Mouse (Mus musculus) stomach, embryonic 16.5 days (tissue): ENCODE data around the gene Ppm1e. TPM values are rescaled to one million over a fixed set of nuclear protein-coding genes. Genes with fewer than 3 reads are reported as not detected.
"Not testable (repeated sequence)": the region's sequence is repeated elsewhere in the genome, so short reads cannot be mapped to it uniquely, and the experiment has no call there.

Experiments used
- ATAC-seq: fragments of 200-750 bp; cut with Nextera tagmentation; 2 replicates; pipeline ENCODE4 v1.8.0; 2017; ENCODE audit warnings: moderate number of reproducible peaks, moderate TSS enrichment; ENCODE audit not compliant: insufficient read depth, low FRiP score
- H3K27ac ChIP-seq: fragments of 300-500 bp; sonication (generic); 2 replicates; pipeline ENCODE4 v1.5.1; 2014; ENCODE audit warnings: low read length
- H3K27me3 ChIP-seq: fragments of 300-500 bp; sonication (generic); 2 replicates; pipeline ENCODE4 v1.6.1; 2014; ENCODE audit warnings: low read length, control low read depth, mixed read lengths; ENCODE audit not compliant: control insufficient read depth, insufficient read depth
- H3K36me3 ChIP-seq: fragments of 300-500 bp; sonication (generic); 2 replicates; pipeline ENCODE4 v1.6.1; 2014; ENCODE audit warnings: low read length; ENCODE audit not compliant: control insufficient read depth, insufficient read depth
- H3K4me1 ChIP-seq: fragments of 300-500 bp; sonication (generic); 2 replicates; pipeline ENCODE4 v1.6.1; 2014; ENCODE audit warnings: low read length, control low read depth, mixed read lengths; ENCODE audit not compliant: control insufficient read depth, insufficient read depth
- H3K4me2 ChIP-seq: fragments of 300-500 bp; sonication (generic); 2 replicates; pipeline ENCODE4 v1.6.1; 2014; ENCODE audit warnings: low read depth, low read length, mixed read lengths
- H3K4me3 ChIP-seq: fragments of 300-500 bp; sonication (generic); replicated peaks from 2 replicates; pipeline ENCODE4 v1.5.1; 2014; ENCODE audit warnings: mild to moderate bottlenecking, low read length
- H3K9ac ChIP-seq: fragments of 300-500 bp; sonication (generic); 2 replicates; pipeline ENCODE4 v1.6.1; 2014; ENCODE audit warnings: low read length
- H3K9me3 ChIP-seq: fragments of 300-500 bp; sonication (generic); replicated peaks from 2 replicates; pipeline ENCODE4 v1.6.1; 2016; ENCODE audit warnings: low read length, control low read depth; ENCODE audit not compliant: control insufficient read depth
- WGBS: fragments of 180-500 bp; shearing (Covaris S2); extraction: QIAGEN DNeasy Blood & Tissue Kit; methylation state at CpG from one replicate; pipeline ENCODE4 v1.1.7; 2014; 5-methylcytosine and 5-hydroxymethylcytosine counted together
- polyA plus RNA-seq: library from polyadenylated mRNA; unstranded; fragments of >200 nt; fragmentation: Nextera tagmentation; extraction: Ambion mirVana; gene quantifications from 2 replicates; pipeline ENCODE4 v1.2.1, GENCODE M21; 2015

The Ppm1e gene
- polyA plus RNA-seq, 1 experiment from 2014 or later: 1.9 TPM

DNA sequence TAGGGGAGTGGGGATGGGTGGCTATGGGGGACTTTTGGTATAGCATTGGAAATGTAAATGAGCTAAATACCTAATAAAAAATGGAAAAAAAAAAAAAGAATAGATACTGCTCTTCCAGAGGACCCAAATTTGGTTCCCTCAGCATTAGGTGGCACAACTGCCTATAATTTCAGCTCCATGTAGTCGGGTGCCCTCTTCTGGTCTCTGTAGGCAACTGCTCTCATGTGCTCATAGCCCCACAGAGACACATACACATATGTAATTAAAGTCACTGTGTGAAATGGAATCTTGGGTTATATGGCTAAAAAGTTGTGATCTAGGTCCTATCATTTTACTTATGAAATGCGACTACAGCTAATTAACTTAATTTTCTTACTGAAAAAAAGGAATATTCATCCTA lies 90.0 kb downstream of the Ppm1e start:
- Histone ChIP-seq H3K4me3 (no peak overlapping the region), H3K9ac (no peak overlapping the region), H3K9me3 (no peaks in the 10 kb centered on the region), H3K4me2 (no peak overlapping the region), H3K27ac (no peak overlapping the region), H3K27me3 (no peaks in the 10 kb centered on the region), H3K4me1 (no peaks in the 10 kb centered on the region), H3K36me3 (no peaks in the 10 kb centered on the region)
- 84% methylated on average over 2 of the region's 2 CpGs for WGBS
- no peak for ATAC-seq

DNA sequence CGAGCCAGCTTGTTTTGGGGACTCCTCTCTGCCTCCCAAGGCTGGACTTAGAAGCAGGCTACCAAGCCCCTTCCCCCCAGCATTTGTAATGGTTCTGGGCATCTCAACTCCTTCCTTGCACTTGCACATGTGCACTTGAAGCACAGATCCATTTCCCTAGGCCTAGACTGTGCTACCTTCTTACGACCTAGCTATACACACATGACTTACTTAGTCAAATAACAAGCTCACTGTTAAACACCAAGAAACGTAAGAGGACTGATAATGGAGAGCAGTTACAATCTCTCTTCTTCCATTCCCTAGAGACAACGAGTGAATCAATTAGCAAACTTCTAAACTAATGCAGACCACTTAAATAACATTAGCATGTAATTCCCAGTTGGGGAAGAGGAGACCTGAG lies 92.6 kb downstream of the Ppm1e start:
- Histone ChIP-seq H3K27me3 (no peaks in the 10 kb centered on the region), H3K27ac (no peak overlapping the region), H3K4me2 (no peak overlapping the region), H3K9me3 (no peaks in the 10 kb centered on the region), H3K4me1 (no peaks in the 10 kb centered on the region), H3K9ac (no peak overlapping the region), H3K36me3 (no peaks in the 10 kb centered on the region), H3K4me3 (no peak overlapping the region)
- ATAC-seq: no peak
- WGBS: 53% methylated on average over 4 of the region's 4 CpGs

DNA sequence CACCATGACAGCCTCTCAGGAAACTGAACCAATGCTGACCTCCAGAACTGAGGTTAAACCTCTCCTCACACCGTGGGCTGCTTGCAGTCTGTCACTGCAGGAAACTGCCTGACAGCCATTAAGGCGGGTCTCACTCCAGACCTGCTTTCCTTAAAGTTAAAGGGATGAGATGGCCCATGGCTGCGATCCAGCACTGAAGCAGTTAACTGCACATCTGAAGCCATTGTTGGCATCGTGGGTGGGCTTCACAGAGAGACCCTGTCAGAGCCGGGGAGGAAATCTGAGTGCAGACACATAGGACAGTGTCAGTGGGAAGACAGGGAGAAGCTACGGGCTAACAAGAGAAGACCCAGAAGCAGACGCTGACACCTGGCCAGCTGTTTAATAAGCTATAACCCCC lies 94.9 kb downstream of the Ppm1e start:
- no peaks in the 10 kb centered on the region for H3K4me1 ChIP-seq
- 20% methylated on average over 7 of the region's 7 CpGs for WGBS
- no peak overlapping the region for H3K27ac ChIP-seq
- H3K4me2 ChIP-seq: no peak overlapping the region
- H3K9ac ChIP-seq: no peak overlapping the region
- ATAC-seq: no peak
- no peaks in the 10 kb centered on the region for H3K36me3 ChIP-seq
- no peak overlapping the region for H3K4me3 ChIP-seq
- no peaks in the 10 kb centered on the region for H3K9me3 ChIP-seq
- H3K27me3 ChIP-seq: no peaks in the 10 kb centered on the region

DNA sequence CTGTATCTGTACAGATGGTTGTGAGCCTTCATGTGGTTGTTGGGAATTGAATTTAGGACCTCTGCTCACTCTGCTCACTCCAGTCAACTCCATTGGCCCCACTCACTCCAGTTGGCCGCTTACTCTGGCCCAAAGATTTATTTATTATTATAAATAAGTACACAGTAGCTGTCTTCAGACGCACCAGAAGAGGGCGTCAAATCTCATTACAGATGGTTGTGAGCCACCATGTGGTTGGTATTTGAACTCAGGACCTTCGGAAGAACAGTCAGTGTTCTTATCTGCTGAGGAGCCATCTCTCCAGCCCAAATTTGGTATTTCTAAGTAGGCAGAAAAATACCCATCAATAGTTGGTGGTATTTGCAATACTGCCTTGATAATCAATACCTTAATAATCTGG lies 97.1 kb downstream of the Ppm1e start:
- not testable (repeated sequence) for H3K27me3 ChIP-seq, H3K36me3 ChIP-seq, ATAC-seq, H3K27ac ChIP-seq, H3K4me1 ChIP-seq, H3K9ac ChIP-seq, H3K9me3 ChIP-seq, H3K4me3 ChIP-seq, H3K4me2 ChIP-seq
- WGBS: 66% methylated on average over 4 of the region's 4 CpGs

DNA sequence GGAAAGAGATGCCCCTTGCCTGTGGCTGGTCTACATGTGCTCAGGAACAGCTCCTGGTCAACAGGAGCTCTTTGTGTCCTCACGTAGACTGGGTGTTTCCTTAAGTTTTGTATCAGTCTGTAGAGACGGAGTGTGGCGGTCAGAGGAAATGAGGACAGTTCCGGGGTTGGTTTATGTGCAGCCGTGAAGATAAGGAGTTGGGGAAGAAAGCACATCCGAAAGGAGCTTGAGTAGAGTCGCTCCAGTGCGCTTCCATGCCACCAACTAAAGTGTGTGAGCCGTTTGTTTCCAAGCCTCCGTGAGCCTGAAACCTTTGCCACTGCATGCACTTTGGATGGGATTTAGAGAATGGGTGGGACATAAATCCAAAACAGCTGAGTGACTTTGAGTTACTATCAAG lies 99.0 kb downstream of the Ppm1e start:
- ATAC-seq: no peak
- no peak overlapping the region for H3K4me2 ChIP-seq
- H3K27me3 ChIP-seq: no peaks in the 10 kb centered on the region
- H3K9ac ChIP-seq: no peak overlapping the region
- no peaks in the 10 kb centered on the region for H3K4me1 ChIP-seq
- H3K4me3 ChIP-seq: no peak overlapping the region
- H3K9me3 ChIP-seq: no peaks in the 10 kb centered on the region
- no peak overlapping the region for H3K27ac ChIP-seq
- no peaks in the 10 kb centered on the region for H3K36me3 ChIP-seq
- WGBS: 66% methylated on average over 10 of the region's 10 CpGs

DNA sequence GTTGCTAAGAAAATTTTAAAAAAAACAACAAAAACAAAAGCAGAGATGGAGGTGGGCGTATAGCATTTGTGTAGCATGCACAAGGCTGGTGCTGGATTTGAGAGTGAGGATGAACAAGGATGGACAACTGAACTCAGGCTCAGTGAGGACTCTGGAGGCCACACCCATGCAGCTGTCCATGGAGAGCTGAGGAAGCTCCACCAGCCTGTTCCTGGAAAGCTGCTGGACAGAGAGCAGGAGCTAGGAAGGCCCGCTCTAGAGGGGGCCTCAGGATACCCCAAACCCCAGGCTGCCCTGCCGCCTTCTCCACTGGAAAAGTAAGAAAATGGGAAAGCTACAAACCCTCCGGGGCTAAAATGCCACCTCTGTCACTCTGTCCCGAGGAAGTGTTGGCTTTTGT lies 101.5 kb downstream of the Ppm1e start:
- Histone ChIP-seq H3K4me3 (no peak overlapping the region), H3K36me3 (no peaks in the 10 kb centered on the region), H3K4me2 (no peak overlapping the region), H3K27me3 (no peaks in the 10 kb centered on the region), H3K9me3 (no peaks in the 10 kb centered on the region), H3K27ac (no peak overlapping the region), H3K9ac (no peak overlapping the region), H3K4me1 (no peaks in the 10 kb centered on the region)
- 89% methylated on average over 5 of the region's 5 CpGs for WGBS
- ATAC-seq: no peak

DNA sequence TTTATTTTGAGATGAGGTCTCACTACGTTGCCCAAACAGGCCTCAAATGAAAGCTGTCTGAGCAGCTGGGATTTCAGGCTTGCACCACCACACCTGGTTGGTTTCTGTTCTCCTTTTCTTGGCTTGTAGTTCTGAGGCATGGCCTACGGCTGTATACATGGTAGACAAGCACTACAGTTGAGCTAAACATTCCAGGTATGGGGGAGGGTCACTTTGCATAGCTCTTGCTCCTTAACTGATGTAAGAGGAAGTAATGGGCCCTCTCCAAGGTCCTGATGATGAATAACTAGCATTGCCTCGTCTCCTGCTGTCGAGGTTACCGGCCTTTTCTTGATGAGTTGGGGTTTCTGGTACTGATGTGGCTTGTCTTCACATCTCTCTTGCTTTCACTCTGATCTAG lies 104.7 kb downstream of the Ppm1e start:
- no peak overlapping the region for H3K9ac ChIP-seq
- H3K27me3 ChIP-seq: no peaks in the 10 kb centered on the region
- no peak overlapping the region for H3K4me3 ChIP-seq
- no peaks in the 10 kb centered on the region for H3K4me1 ChIP-seq
- ATAC-seq: no peak
- no peaks in the 10 kb centered on the region for H3K36me3 ChIP-seq
- H3K9me3 ChIP-seq: no peaks in the 10 kb centered on the region
- no peak overlapping the region for H3K4me2 ChIP-seq
- WGBS: 40% methylated on average over 5 of the region's 5 CpGs
- H3K27ac ChIP-seq: no peak overlapping the region

DNA sequence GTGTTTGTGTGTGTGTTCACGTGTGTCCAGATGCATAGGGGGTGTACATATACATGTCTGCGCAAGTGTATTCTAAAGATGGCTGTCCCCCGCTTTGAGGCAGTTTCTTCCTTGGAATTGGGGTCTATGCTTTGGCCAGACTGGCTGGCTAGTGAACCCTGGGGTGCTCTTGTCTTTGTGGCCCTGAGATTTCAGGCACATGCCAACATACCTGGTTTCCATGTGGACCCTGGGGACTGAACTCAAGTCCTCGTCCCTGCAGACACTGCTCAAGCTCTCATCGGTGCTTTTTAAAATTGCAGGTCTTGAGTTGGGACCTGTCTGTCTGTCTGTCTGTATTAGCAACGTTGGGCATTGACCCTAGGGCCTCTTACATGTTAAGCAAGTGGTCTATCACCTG lies 105.5 kb downstream of the Ppm1e start:
- Histone ChIP-seq H3K9ac (no peak overlapping the region), H3K36me3 (no peaks in the 10 kb centered on the region), H3K4me3 (no peak overlapping the region), H3K27me3 (no peaks in the 10 kb centered on the region), H3K4me1 (no peaks in the 10 kb centered on the region), H3K27ac (no peak overlapping the region), H3K4me2 (no peak overlapping the region), H3K9me3 (no peaks in the 10 kb centered on the region)
- 90% methylated on average over 6 of the region's 6 CpGs for WGBS
- no peak for ATAC-seq

DNA sequence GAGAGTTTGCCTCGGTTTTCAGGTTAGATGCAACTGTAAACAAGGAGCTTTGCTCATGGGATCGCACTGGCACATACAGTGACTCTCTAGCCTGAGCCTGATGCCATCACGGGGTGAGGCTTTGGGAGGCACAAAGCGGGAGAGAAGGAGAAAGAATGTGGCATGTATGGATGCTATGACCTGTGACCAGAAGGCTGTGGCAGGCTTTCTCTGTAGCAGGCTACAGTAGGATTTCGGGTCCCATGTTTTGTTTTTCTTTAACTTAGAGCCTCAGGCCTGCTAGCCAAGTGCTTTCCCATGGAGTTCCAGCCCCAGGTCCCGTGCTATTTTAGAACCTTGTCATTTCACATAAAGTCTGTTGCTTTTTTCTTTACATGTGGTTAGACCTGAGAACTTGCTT lies 108.7 kb downstream of the Ppm1e start:
- H3K27me3 ChIP-seq: no peaks in the 10 kb centered on the region
- WGBS: 80% methylated on average over 6 of the region's 6 CpGs
- ATAC-seq: no peak
- H3K9ac ChIP-seq: no peak overlapping the region
- H3K4me3 ChIP-seq: no peak overlapping the region
- no peak overlapping the region for H3K4me2 ChIP-seq
- H3K27ac ChIP-seq: no peak overlapping the region
- H3K36me3 ChIP-seq: no peaks in the 10 kb centered on the region
- no peaks in the 10 kb centered on the region for H3K9me3 ChIP-seq
- no peaks in the 10 kb centered on the region for H3K4me1 ChIP-seq

DNA sequence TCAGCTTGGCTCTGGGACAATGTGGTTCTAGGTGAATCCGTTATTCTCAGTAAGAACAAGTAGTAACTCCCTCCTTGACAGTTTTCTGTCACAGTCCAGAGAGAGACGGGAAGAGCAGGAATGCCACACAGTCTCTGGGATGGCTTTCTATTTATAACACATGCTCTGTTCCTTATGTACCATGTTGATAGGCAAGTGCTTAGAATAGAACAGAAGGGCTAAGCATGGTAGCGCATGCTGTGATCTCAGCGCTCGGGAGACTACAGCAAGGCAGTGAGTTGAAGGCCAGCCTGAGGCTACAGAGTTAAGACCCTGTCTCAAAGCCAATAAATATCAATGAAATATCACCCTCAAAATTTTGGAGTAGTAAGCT lies 111.3 kb downstream of the Ppm1e start:
- ATAC-seq: no peak
- Histone ChIP-seq H3K4me2 (no peak overlapping the region), H3K27me3 (no peaks in the 10 kb centered on the region), H3K36me3 (no peaks in the 10 kb centered on the region), H3K9me3 (no peaks in the 10 kb centered on the region), H3K9ac (no peak overlapping the region), H3K27ac (no peak overlapping the region), H3K4me1 (no peaks in the 10 kb centered on the region), H3K4me3 (no peak overlapping the region)
- WGBS: 77% methylated on average over 5 of the region's 5 CpGs
